Mouse (Mus musculus): ENCODE measurements around the gene Pou3f3.

- no peak for TF ChIP-seq POLR2AphosphoS5 (IDR thresholded peaks at IDR 0.05; ENCODE audit: borderline replicate concordance, low read depth, low read length)
- TF ChIP-seq POLR2A (IDR thresholded peaks at IDR 0.05; ENCODE audit: control insufficient read depth in 1 of 2, insufficient read depth in 1 of 2, low read depth in 1 of 2, low read length in 2 of 2, poor library complexity in 1 of 2) = no peak
- no peak for TF ChIP-seq CHD1 (IDR thresholded peaks at IDR 0.05; ENCODE audit: low read depth, low read length)
- TF ChIP-seq CHD2 (IDR thresholded peaks at IDR 0.05; ENCODE audit: low read length) = no peak
- TF ChIP-seq CTCF (IDR thresholded peaks at IDR 0.05 in 2 of 3, conservative IDR thresholded peaks at IDR 0.05 in 1 of 3; ENCODE audit: control insufficient read depth in 1 of 3, insufficient read depth in 1 of 3, low read depth in 2 of 3, low read length in 3 of 3, poor library complexity in 1 of 3, severe bottlenecking in 1 of 3) = no peak
- no peak for TF ChIP-seq MEF2A (IDR thresholded peaks at IDR 0.05; ENCODE audit: extremely low read depth, insufficient replicate concordance, low read depth, low read length, poor library complexity, severe bottlenecking)
Observed at GRCm38 (mm10) chr1:42684345-42684744, 11.2 kb upstream of the Pou3f3 start.
